Mouse (Mus musculus) heart, postnatal 36 days (tissue): Measurements from ENCODE around the gene Aatk. TPM values are rescaled to one million over a fixed set of nuclear protein-coding genes. Genes with fewer than 3 reads are reported as not detected.
A peak's percentile ranks its signal among the peaks of the same experiment; 100 is the strongest.

Experiments
- DNase-seq, 2 experiments: peaks; one replicate each; pipeline ENCODE4 v3.0.0; 2021 to 2022
- intact Hi-C: fragments of 180-260 bp; cut with DNase I; formaldehyde crosslinking; loops from one replicate; pipeline ENCODE4 v1.15.1; 2025
- total RNA-seq, 2 experiments: library from RNA; stranded (reverse); gene quantifications; 2 replicates each; pipeline ENCODE4 v1.2.3; 2021

Gene Aatk
- total RNA-seq, 2 experiments from 2014 or later: 3.8 to 4.4 TPM

- intact Hi-C loops: no loop called here
- DNase-seq: no peak
Observed at GRCm38 (mm10) chr11:120005434-120006317, 41.3 kb downstream of the Aatk start.

GRCm38 (mm10) chr11:120002634-120003220 lies 44.2 kb downstream of the Aatk start:
- intact Hi-C loops: no loop called here
- DNase-seq: no peak

DNA sequence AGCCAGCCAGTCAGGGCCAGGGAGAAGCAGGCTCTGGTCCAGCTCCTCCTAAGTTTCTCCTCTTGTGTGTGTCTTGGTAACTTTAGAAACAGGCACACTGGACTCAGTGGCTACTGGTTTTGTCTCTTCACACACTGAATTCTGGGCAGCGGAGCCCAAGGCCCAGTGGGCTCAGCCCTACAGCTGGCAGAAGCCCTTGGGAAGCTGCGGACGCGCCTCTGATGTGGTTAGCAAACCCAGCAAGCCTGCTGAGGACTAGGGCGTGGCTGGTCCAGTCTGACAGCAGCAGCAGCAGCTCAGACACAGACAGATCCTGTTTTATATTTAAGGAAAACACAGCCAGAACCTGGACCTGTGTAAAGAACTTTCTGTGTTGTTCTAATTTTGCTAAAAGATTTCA lies 44.9 kb downstream of the Aatk start:
- intact Hi-C loops: no loop called here
- no peak for DNase-seq

DNA sequence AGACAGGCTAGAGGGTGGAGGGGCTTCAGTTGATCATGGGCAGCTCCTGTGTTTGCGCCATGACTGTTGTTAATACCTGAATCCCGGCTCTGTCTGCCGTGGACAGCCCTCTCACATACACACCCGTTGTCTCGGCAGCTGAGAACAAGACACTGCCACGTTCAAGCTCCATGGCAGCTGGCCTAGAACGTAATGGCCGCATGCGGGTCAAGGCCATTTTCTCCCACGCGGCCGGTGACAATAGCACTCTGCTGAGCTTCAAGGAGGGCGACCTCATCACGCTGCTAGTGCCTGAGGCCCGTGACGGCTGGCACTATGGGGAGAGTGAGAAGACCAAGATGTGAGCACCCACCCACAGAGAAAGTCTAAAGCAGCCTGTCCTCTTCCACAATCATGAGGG lies 49.6 kb downstream of the Aatk start:
- no peak for DNase-seq
- intact Hi-C loops: no loop called here

DNA sequence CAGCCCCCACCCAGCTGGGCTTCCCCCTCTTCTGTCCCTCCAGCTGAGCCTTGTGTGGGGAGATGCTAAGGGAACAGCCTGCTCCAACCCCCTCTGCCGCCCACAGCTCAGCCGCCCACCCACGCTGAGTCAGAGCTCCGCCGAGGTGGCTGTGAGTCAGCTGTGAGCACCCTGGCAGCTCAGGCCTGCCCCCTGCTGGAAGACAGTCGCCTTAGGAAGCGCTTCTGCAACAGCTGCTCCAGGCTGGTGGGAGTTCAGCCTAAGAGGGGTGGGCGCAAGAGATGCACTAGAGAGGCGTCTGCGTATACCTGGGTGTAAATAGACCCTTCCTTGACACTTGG lies 55.7 kb downstream of the Aatk start:
- intact Hi-C loops: loop anchor here (1.0 to 5.0 kb wide), 3 partner anchors 56 to 489 kb away; no protein-coding TSS in a partner anchor
- DNase-seq: peak; percentile 92 to 94

DNA sequence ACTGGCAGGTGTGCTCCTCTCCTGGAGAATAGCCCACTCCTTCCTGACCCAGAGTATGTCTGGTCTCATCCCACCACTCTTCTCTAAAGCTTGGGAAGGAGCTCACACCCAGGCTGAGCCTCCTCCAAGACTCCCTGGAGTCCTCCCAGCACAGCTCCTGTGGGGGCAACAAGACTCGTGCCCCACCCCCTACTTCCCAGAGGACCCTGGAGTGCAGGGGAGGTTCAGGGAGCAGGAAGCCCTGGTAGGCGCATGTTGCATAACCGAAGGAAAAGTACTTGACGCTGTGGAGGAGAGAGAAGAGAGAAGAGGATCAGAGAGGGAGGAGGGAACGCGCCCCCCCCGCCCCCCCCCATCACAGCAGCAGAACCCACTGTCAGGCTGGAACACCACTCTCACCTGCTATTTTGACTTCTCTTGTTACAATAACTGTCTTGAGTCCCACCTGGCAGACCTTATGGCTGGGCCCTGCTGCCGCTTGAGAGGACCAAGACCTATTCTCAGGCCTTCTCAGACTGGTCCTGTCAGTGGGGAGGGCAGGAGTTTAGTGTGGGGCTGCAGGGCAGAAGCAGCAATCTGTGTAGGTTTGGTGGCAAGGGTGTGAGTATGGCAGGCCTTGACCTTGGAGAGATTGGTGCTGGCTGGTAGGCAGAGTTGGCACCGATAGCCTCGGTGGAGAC lies 56.2 kb downstream of the Aatk start:
- intact Hi-C loops: loop anchor here (1.0 to 5.0 kb wide), 3 partner anchors 55 to 488 kb away; no protein-coding TSS in a partner anchor

DNA sequence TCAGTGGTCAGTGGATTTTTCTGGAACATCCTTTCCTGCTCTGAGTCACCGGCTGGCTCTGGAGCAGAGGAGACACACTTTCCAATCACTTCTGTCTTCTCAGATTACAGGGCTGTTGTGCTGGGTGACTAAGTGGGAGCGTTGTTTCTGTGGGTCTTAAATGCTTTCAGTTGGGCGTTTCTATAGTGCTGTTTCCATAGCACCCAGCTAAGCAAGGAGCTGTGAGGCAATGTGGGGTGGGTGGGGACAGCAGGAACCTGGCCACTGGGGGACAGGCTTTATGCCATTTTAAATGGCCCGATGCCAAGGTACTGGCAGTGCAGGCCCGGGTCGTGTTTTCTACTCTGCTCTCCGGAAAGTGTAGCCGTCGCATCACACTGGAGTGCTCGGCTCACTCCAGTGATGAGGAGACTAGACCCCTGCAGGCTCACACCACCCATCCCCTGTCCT lies 57.8 kb downstream of the Aatk start:
- intact Hi-C loops: no loop called here
- peak; percentile 32 to 44 for DNase-seq

More for the DNA sequence above, 56.2 kb downstream of the Aatk start:
- DNase-seq: no peak

DNA sequence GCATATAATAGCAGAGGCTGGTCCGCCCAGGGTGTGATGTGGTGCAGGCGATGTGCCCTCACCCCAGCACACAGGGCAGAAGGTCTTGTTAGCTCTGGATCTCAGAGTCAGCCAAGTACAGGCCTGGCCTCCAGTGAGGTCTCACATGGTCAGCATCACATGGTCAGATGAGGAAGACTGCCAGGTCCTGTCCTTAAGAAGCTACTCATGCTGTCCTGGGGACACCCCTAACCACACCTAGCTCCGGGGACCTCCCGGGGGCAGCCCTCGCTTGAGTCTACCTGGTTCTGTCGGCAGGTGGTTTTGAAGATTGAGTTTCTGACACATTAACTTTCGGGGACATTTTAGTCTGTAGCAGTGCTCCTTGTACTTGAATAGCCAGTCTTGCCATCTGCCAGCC lies 58.6 kb downstream of the Aatk start:
- intact Hi-C loops: no loop called here
- DNase-seq: peak in 1 of 2 experiments; percentile 28

DNA sequence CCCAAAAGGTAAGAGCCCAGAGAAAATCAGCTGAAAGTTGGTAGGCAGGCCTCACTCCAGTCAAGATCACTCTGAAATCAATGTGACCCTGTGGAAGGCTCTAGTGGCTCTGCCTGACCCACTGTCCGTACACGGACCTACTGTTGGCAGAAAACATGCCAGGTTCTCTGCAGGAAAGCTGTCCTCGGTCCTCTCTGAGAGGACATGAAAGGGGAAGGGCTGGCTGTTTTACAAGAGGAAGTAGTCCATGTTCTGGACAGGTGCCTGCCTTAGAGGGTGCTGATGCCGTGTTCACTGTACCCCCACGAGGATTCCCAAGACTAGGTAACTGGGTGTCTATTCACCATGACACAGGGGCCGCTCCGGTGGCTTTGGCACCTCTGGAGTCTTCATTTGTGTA lies 59.1 kb downstream of the Aatk start:
- intact Hi-C loops: no loop called here

GRCm38 (mm10) chr11:119986751-119987425 lies 60.1 kb downstream of the Aatk start:
- intact Hi-C loops: no loop called here
- DNase-seq: no peak

More for the DNA sequence above, 59.1 kb downstream of the Aatk start:
- DNase-seq: no peak

- no peak for DNase-seq
- intact Hi-C loops: no loop called here
Observed at GRCm38 (mm10) chr11:119983151-119983550, 63.8 kb downstream of the Aatk start.

- intact Hi-C loops: no loop called here
Observed at GRCm38 (mm10) chr11:119982236-119982635, 64.7 kb downstream of the Aatk start.

GRCm38 (mm10) chr11:119981769-119982168 lies 65.2 kb downstream of the Aatk start:
- no peak for DNase-seq
- intact Hi-C loops: no loop called here

More at GRCm38 (mm10) chr11:119982236-119982635, 64.7 kb downstream of the Aatk start:
- no peak for DNase-seq

DNA sequence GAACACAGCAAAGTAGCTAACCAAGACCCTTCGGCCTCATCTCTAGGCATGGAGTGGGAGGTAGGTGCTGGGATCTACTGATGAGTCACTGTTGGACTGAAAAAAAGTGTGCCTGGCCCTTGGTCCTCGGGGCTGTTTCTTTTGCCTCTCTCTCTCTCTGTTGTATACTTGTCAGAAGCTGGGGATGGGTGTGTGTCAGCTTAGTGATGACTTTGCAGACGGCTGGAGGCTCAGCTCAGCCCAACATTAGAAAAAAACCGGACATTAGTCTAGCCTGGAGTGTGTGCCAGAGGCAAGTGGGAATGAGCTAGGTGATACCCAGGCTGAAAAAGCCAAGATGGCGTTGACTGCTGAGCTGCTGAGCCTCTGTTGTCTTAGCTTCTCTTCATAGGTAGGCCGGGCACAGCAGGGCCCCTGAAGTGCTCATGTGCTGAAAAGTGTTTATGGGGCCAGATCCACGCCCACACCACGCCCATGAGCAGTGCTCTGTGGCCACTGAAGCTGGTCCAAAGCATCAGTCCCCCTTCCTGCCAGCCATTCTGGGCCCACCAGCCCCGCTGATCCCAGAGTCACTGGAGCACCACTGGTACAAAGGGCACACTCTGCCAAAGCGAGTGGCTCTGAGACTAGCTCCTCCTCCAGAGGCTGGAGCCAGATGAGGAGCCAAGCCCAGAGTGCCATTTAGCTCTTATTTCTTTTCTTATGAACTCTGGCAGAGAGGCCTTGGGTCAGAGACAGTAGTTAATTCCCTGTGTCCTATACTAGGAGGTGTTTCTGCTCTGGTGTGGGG lies 67.2 kb downstream of the Aatk start:
- DNase-seq: no peak
- intact Hi-C loops: no loop called here

DNA sequence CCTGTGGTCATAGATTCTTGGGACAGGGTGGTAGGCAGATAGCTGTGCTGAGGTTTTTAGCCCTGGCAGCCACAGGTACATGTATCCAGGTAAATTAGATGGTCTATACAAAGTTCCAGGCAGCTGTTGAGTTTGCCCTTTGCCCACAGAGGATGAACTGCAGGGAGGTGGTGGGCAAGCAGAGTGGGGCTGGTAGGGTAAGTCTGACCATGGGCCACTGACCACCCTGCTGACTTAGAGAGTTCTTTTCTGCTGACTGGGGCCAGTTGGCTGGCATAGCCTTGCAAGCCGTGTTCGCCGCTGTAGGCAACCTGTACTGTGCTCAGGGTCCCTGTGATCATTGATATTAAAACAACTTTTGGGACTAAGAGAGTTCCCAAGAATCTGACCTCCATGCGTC lies 68.3 kb downstream of the Aatk start:
- intact Hi-C loops: no loop called here
- no peak for DNase-seq

- DNase-seq: no peak
- intact Hi-C loops: no loop called here
Observed at GRCm38 (mm10) chr11:119975739-119976501, 71.0 kb downstream of the Aatk start.

- no peak for DNase-seq
- intact Hi-C loops: no loop called here
Observed at GRCm38 (mm10) chr11:119973789-119974188, 73.2 kb downstream of the Aatk start.

GRCm38 (mm10) chr11:119970021-119970851 lies 76.7 kb downstream of the Aatk start:
- DNase-seq: no peak
- intact Hi-C loops: no loop called here
